Mouse (Mus musculus) CH12.LX (cell line): ENCODE data around the gene Dhx36. TPM values are rescaled to one million over a fixed set of nuclear protein-coding genes. Genes with fewer than 3 reads are reported as not detected.

Source experiments
- DNase-seq: peaks from one replicate; pipeline ENCODE4 v3.0.0-alpha.2; 2013; ENCODE audit errors: extremely low read depth
- H3K27ac ChIP-seq: 2 replicates; pipeline ENCODE4 v1.5.1; 2012; ENCODE audit warnings: low read depth, mild to moderate bottlenecking, control low read depth, moderate library complexity; ENCODE audit not compliant: insufficient read depth
- H3K27me3 ChIP-seq: replicated peaks from 2 replicates; pipeline ENCODE3; 2012; ENCODE audit warnings: inconsistent platforms
- H3K36me3 ChIP-seq, 2 experiments: replicated peaks in 1 of 2; 2 replicates each; pipeline versions ENCODE3 to v1.6.1; 2012; ENCODE audit warnings: inconsistent platforms in 1 of 2, low read length in 1 of 2, mild to moderate bottlenecking in 1 of 2, mixed read lengths in 1 of 2, moderate library complexity in 1 of 2; ENCODE audit not compliant: control insufficient read depth in 1 of 2, insufficient read depth in 1 of 2
- H3K4me1 ChIP-seq, 2 experiments: 2 replicates each; pipeline ENCODE4 v1.6.1; 2012; ENCODE audit warnings: inconsistent platforms in 1 of 2, moderate library complexity in 1 of 2; ENCODE audit not compliant: insufficient read depth in 2 of 2, control insufficient read depth in 1 of 2
- H3K4me2 ChIP-seq: 2 replicates; pipeline ENCODE4 v1.6.1; 2012; ENCODE audit warnings: low read depth, mild to moderate bottlenecking, control low read depth; ENCODE audit not compliant: poor library complexity, insufficient read depth, severe bottlenecking
- H3K4me3 ChIP-seq, 3 experiments: fragments of 150-350 bp in 1 of 3; sonication (generic) in 1 of 3; replicated peaks in 1 of 3; 2 replicates each; pipeline versions ENCODE3 to v1.5.1; 2011 to 2012; ENCODE audit warnings: low read depth in 2 of 3, low read length in 2 of 3, mild to moderate bottlenecking in 2 of 3, moderate library complexity in 2 of 3, control low read depth in 1 of 3, improper control_type of control experiment in 1 of 3, inconsistent platforms in 1 of 3, mixed read lengths in 1 of 3; ENCODE audit not compliant: poor library complexity in 1 of 3
- H3K79me2 ChIP-seq: replicated peaks from 2 replicates; pipeline ENCODE4 v1.6.1; 2012; ENCODE audit warnings: mild to moderate bottlenecking, moderate library complexity; ENCODE audit not compliant: control insufficient read depth, poor library complexity, insufficient read depth, severe bottlenecking; ENCODE audit errors: extremely low read depth
- H3K9ac ChIP-seq: 2 replicates; pipeline ENCODE4 v1.6.1; 2012; ENCODE audit warnings: low read depth, mild to moderate bottlenecking, control low read depth, moderate library complexity; ENCODE audit not compliant: insufficient read depth
- H3K9me3 ChIP-seq: replicated peaks from 2 replicates; pipeline ENCODE3; 2012; ENCODE audit warnings: low read length, inconsistent platforms, mixed read lengths
- CHD1 ChIP-seq: IDR thresholded peaks from 2 replicates; pipeline ENCODE4 v1.6.1; 2012; ENCODE audit warnings: low read depth, low read length, improper control_type of control experiment, inconsistent platforms
- CHD2 ChIP-seq: IDR thresholded peaks from 2 replicates; pipeline ENCODE4 v1.6.1; 2011; ENCODE audit warnings: low read length, improper control_type of control experiment
- CTCF ChIP-seq, 2 experiments: IDR thresholded peaks in 1 of 2; conservative IDR thresholded peaks in 1 of 2; 2 replicates each; pipeline ENCODE4 v1.5.1; 2011 to 2012; ENCODE audit warnings: low read depth in 2 of 2, low read length in 2 of 2, improper control_type of control experiment in 1 of 2, inconsistent platforms in 1 of 2, mild to moderate bottlenecking in 1 of 2, moderate library complexity in 1 of 2
- JUND ChIP-seq: conservative IDR thresholded peaks from 2 replicates; pipeline ENCODE4 v1.6.1; 2011; ENCODE audit warnings: low read depth, low read length, improper control_type of control experiment
- KAT2A ChIP-seq: IDR thresholded peaks from 2 replicates; pipeline ENCODE4 v1.6.1; 2012; ENCODE audit warnings: low read length, improper control_type of control experiment, inconsistent platforms; ENCODE audit not compliant: insufficient replicate concordance
- MAFK ChIP-seq: IDR thresholded peaks from 2 replicates; pipeline ENCODE4 v1.6.1; 2011; ENCODE audit warnings: low read length, improper control_type of control experiment; ENCODE audit not compliant: insufficient replicate concordance
- MAX ChIP-seq: IDR thresholded peaks from 2 replicates; pipeline ENCODE4 v1.6.1; 2011; ENCODE audit warnings: low read length, improper control_type of control experiment
- MXI1 ChIP-seq: IDR thresholded peaks from 2 replicates; pipeline ENCODE4 v1.6.1; 2011; ENCODE audit warnings: mild to moderate bottlenecking, low read depth, low read length, improper control_type of control experiment
- MYC ChIP-seq: IDR thresholded peaks from 2 replicates; pipeline ENCODE4 v1.6.1; 2011; ENCODE audit warnings: low read depth, mild to moderate bottlenecking, improper control_type of control experiment, low read length
- RAD21 ChIP-seq: IDR thresholded peaks from 2 replicates; pipeline ENCODE4 v1.6.1; 2011; ENCODE audit warnings: low read depth, mild to moderate bottlenecking, low read length, improper control_type of control experiment, moderate library complexity
- SIN3A ChIP-seq: IDR thresholded peaks from 2 replicates; pipeline ENCODE4 v1.6.1; 2012; ENCODE audit warnings: low read length, improper control_type of control experiment, inconsistent platforms
- SMC3 ChIP-seq: IDR thresholded peaks from 2 replicates; pipeline ENCODE4 v1.6.1; 2011; ENCODE audit warnings: low read depth, low read length, improper control_type of control experiment
- ZMIZ1 ChIP-seq: IDR thresholded peaks from 2 replicates; pipeline ENCODE4 v1.6.1; 2012; ENCODE audit warnings: low read depth, mild to moderate bottlenecking, inconsistent platforms, low read length, improper control_type of control experiment
- ZNF384 ChIP-seq: IDR thresholded peaks from 2 replicates; pipeline ENCODE4 v1.6.1; 2012; ENCODE audit warnings: low read depth, low read length, improper control_type of control experiment, inconsistent platforms
- dilution Hi-C: fragments of 300-500 bp; cut with MboI; formaldehyde crosslinking; loops from 2 replicates; pipeline ENCODE4 v1.14.3; 2020; ENCODE audit warnings: low sequenced_read_pairs; ENCODE audit not compliant: extremely low pct_unique_long_range_greater_than_20kb, extremely low pct_ligation_motif_present
- in situ Hi-C: fragments of 300-500 bp; cut with MboI; formaldehyde crosslinking; loops from 3 replicates; pipeline ENCODE4 v1.14.3; 2019; ENCODE audit warnings: low sequenced_read_pairs, low pct_ligation_motif_present, low pct_unique_long_range_greater_than_20kb, mixed read lengths
- polyA plus RNA-seq: library from polyadenylated mRNA; unstranded; fragments of >175 nt; gene quantifications from 2 replicates; pipeline ENCODE4 v1.2.1, GENCODE M21; 2012; ENCODE audit warnings: low read depth; ENCODE audit not compliant: insufficient read length
- total RNA-seq, 2 experiments: library from RNA; depleted of rRNA; stranded (reverse); fragments of 300-350 nt in 1 of 2; fragments of >200 nt in 1 of 2; gene quantifications; 2 replicates each; pipeline ENCODE4 v1.2.3; 2012 to 2014

Gene Dhx36
- total and polyA plus RNA-seq, 3 experiments, result 29.7 to 66.3 (median 35.0) TPM

DNA sequence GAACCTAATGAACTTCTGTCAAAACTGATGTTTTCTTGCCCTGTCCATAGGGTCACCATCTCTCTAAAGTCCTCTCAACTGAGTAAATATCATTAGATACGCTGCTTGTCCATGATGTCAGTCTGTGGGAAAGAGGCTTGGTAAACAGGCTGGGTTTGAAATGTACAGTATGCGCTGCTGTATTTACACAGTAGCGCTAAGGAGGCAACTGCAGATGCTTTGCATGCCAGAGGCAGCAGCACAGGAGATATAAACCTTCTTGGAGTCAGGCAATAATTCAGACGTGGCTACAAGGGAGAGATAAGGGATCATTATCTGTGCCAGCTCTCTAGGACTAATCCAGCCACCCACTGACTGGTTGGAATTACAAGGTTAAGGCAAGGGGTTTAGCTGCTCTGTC lies 73.1 kb downstream of the Dhx36 start:
- no peaks in the 10 kb centered on the region for H3K27me3 ChIP-seq
- H3K9me3 ChIP-seq, result peaks cover 2% of the 10 kb centered on the region
- no peak overlapping the region for H3K4me3 ChIP-seq
- no peak for DNase-seq
- no peaks in the 10 kb centered on the region for H3K36me3 ChIP-seq
- no peak overlapping the region for H3K9ac ChIP-seq
- in situ Hi-C loops, result no loop called here
- dilution Hi-C loops, result no loop called here
- TF ChIP-seq CHD2 (no peak), CHD1 (no peak), ZMIZ1 (no peak), SIN3A (no peak), MAX (no peak), MAFK (no peak), KAT2A (no peak), MXI1 (no peak), RAD21 (no peak), SMC3 (no peak), ZNF384 (no peak), MYC (no peak)
- H3K4me2 ChIP-seq, result no peak overlapping the region
- no peak overlapping the region for H3K27ac ChIP-seq
- no peaks in the 10 kb centered on the region for H3K79me2 ChIP-seq
- no peaks in the 10 kb centered on the region for H3K4me1 ChIP-seq

DNA sequence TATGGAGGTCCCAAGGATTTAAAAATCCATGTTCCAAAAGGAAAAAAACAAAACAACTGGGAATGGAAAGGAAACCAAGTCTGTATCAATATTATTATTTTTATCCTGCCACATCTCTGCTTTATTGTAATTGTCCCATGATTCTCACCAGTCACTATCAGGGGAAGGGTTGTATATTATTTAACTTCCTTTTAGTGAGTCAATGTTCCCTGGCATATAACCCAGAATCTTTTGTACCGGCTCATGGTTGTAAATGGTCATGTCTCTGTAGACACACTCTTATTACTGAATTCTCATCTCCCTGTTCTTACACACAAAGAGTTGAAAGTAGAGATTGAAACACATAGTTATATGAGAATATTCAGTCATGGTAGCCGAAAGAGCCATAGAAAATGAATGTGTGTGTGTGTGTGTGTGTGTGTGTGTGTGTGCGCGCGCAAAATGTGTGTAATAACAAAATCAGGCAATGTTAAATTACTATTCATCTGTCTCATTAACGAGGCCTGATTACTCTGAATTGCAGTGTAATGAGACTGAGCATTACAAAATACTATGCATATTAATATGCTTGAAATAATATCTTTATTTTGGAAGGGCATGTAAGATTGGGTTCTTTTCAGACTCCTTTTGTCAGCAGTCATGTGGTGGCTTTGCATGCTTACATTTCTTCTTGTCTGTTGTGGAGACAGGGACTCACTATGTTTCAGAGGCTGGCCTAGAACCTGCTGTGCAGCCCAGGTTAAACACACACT lies 88.2 kb downstream of the Dhx36 start:
- H3K4me2 ChIP-seq, result no peak overlapping the region
- in situ Hi-C loops, result no loop called here
- no peaks in the 10 kb centered on the region for H3K79me2 ChIP-seq
- no peaks in the 10 kb centered on the region for H3K27me3 ChIP-seq
- H3K4me3 ChIP-seq, result no peak overlapping the region
- no peaks in the 10 kb centered on the region for H3K36me3 ChIP-seq
- no peak for DNase-seq
- dilution Hi-C loops, result no loop called here
- H3K9me3 ChIP-seq, result peaks cover 11% of the 10 kb centered on the region
- no peaks in the 10 kb centered on the region for H3K4me1 ChIP-seq
- no peak overlapping the region for H3K9ac ChIP-seq
- H3K27ac ChIP-seq, result no peak overlapping the region
- TF ChIP-seq JUND (no peak), CTCF (conservative IDR thresholded peaks at IDR 0.05 in 1 of 2, IDR thresholded peaks at IDR 0.05 in 1 of 2; ENCODE audit: low read depth in 2 of 2, low read length in 2 of 2) (no peak), ZNF384 (no peak), CHD1 (no peak)

Other genes starting within 250 kb of the Dhx36 start
- gene Arhgef26, start 168.7 kb downstream of the Dhx36 start, total RNA-seq (2012; rRNA removed), result under 0.01 and 0.04 TPM in 2 replicates
- gene Arhgef26, start 168.7 kb downstream of the Dhx36 start, total RNA-seq (2014; rRNA removed), result not detected in 2 replicates
- 0.11 TPM in 1 of 2 replicates, not detected in the other for gene Arhgef26, start 168.7 kb downstream of the Dhx36 start, polyA plus RNA-seq
- gene Gpr149, start 98.1 kb upstream of the Dhx36 start, total RNA-seq (2012; rRNA removed), result not detected in 2 replicates
- gene Gpr149, start 98.1 kb upstream of the Dhx36 start, total RNA-seq (2014; rRNA removed), result not detected in 2 replicates
- not detected in 2 replicates for gene Gpr149, start 98.1 kb upstream of the Dhx36 start, polyA plus RNA-seq